Mouse (Mus musculus): ENCODE measurements around the gene Cldn7.

- TF ChIP-seq EP300 (IDR thresholded peaks at IDR 0.05; ENCODE audit: low read depth) (no peak), CTCF (IDR thresholded peaks at IDR 0.05; ENCODE audit: low read depth) (no peak)
Measured at GRCm38 (mm10) chr11:69966006-69966859, 1.7 kb downstream of the Cldn7 start.

All from liver, postnatal 0 days (tissue).